9 mouse cellular contexts compared by ENCODE assay signal in the genomic region with DNA sequence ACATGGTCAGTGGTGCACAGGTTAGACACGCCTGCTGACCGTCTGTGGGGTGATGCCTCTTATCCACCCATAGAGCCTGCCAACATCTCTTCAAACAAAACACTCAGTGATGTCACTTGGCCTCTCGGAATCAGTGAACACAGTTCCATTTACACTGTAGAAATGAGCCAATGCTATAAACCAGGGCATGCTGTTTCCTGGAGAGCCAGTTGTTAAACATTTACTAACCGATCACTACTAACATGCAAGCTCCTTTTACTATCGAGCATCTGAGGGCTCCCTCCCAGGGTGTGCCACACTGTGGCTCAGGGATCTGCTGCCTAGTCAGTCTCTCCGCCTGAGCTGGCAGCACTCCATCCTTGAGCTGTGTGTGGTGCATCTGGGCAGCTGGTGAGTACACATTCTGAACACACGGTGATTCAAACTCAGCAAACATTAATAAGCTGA. TPM values are rescaled to one million over a fixed set of nuclear protein-coding genes. Genes with fewer than 3 reads are reported as not detected.
A peak's percentile ranks its signal among the peaks of the same experiment; 100 is the strongest.
DNase-seq lines count a peak whose midpoint lies in the region; ATAC-seq lines count a peak whose summit lies in the region.
"Had no signal": no experiment of that assay in that cellular context is flagged by ENCODE, and none has a peak within 500 bp of the region (broad histone marks: within the 10 kb centered on the region; RNA-seq: fewer than 3 reads in every experiment).

No protein-coding gene starts in this region.

- no peak for ATAC-seq in cerebellum, adult (ENCODE audit: insufficient number of reproducible peaks, low FRiP score, low TSS enrichment)

- peak; percentile 7 to 23 for DNase-seq in cerebellum, postnatal 25 days
- peak; percentile 69 for DNase-seq in brain, adult 2 months (ENCODE audit: low read depth, low spot score)
- DNase-seq in kidney, adult 8-10 months: peak; percentile 76 to 78
- DNase-seq in left cerebral cortex, postnatal 14 days (ENCODE audit: low spot score in 2 of 2): peak; percentile 41 to 66
- no peak for DNase-seq in yolk sac, embryonic 10.5 days (ENCODE audit: low spot score)
- no peak for DNase-seq in ovary, postnatal 14 days (ENCODE audit: low spot score)
- DNase-seq in thymus, postnatal 36 days: no peak

- intact Hi-C loops in left cerebral cortex, postnatal 14 days (cut with DNase I): no loop called here

RNA-seq across cellular contexts. Expression of a gene that starts 52.8 kb away (rescaled TPM):
- not detected for total RNA-seq in left cerebral cortex, postnatal 14 days (2021)
- total RNA-seq: common myeloid progenitor, adult 5-6 weeks had no signal

Comparison
In these comparisons a context has a peak if more than half of its experiments do, and no peak if none do; other contexts are left out.
1. DNase-seq: peak in cerebellum, postnatal 25 days (2 of 2), brain, adult 2 months (single experiment), kidney, adult 8-10 months (2 of 2) and left cerebral cortex, postnatal 14 days (2 of 2); none in yolk sac, embryonic 10.5 days (single experiment), ovary, postnatal 14 days (single experiment) and thymus, postnatal 36 days (0 of 2).